Mouse (Mus musculus): Measurements from ENCODE around the gene Hus1.

The Hus1 gene

DNA sequence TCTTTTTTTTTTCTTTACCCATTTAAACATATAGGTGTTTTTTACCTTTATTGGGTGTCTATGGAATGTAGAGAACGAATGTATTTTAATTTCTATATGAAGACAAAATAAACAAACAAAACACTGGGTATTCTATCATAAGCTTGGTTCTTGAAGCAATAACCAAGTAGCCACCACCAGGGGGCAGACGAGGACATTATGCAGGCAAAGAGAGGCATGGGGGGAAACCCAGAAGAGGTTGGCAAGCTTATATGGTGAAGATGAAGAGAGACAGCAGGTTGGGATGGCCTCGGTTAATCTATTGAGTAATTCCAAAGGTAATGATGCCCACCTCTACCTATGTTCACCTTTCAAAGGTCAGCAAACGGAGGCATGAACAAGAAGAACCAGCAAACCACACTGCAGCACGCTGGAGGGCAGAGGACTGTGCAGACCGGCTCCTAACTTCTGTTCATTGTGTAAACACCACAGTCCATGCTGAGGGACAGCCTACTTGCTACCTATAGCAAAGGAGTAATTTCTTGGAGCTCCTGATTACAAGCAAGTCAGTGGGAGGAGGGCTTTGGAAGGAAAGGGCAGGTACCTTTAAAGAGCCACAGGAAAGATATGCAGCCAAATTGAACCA lies 27.6 kb downstream of the Hus1 start:
- DNase-seq (ENCODE audit: low spot score in 2 of 2), result peak; percentile 4 to 45

DNA sequence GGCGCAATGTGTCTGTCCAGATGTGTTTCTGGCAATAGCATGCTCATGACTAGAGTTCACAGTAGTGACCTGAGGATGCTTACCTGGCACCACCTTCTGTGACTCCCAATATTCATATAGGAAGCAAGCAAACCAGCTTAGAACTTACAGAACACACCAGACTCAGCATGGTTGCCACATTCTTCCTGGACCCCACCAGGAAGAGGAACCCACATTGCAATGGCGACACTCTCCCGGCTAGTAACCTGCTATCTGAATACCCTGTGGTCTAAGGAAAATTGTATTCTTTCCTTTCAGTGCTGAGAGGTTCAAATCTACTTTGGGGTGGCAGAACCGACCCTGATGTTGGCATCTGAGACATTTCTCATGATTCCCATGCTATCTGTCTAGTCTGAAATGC lies 32.8 kb downstream of the Hus1 start:
- no peak for DNase-seq (ENCODE audit: low spot score in 2 of 2)

DNA sequence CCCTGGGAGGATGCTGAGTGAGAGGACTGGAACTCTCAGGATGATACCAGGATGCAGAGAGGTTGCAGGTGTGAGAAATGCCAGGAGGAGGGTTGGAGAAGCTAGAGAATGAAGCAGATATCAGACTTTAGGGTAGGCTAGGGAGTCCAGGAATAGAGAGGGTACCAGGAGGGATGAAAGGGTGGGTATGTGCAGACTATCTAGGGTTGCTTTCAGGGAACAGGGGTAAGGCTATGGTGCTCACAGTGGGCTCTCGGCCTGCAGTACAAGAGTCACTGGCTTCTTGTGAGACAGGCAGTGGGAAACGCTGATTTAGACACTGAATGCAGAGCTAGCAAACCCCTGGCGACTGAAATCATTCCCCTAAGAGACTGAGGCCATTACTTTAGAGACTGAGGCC lies 37.8 kb downstream of the Hus1 start, which contains the start of gene Pkd1l1:
TSS of gene Pkd1l1 (minus strand) at position 101 of the 400 bp plus-strand sequence.
- no peak for DNase-seq (ENCODE audit: low spot score in 2 of 2)

DNA sequence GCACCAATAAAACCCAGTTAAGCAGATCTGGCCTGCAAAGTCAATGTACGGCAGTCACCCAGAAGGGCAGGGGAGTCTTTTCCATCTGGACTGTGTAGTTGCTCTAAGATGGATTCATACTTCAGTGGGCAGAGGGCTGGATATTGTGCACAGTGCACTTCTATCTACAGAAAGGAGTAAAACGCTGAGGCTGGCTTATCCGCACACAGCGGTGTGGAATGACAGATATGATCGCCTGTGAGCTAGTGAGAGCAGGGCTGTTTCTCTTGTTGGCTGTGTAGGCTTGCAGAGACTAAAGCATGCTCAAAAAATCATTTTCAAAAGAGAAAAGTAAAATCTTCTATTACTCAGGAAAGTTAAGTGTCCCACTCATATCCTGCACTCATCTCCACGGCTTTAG lies 38.9 kb downstream of the Hus1 start:
- no peak for DNase-seq (ENCODE audit: low spot score in 2 of 2)

DNA sequence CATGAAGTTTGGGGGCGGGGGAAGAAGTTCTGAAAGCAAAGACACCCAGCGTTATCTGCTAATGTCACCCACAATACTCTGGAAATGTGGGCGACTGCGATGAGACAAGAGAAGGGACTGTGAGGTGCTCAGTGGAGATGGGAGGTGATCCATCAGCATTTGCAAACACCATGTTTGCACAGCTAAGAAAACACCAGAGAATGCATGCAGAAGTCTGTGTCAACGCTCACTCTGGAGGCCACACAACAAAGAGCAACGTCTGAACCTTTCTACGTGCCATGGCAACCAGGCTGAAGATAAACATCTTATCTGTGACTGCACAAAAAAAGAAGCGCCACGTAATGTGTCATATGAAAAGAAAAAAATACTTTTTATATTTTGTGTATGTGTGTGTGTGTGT lies 40.5 kb downstream of the Hus1 start:
- DNase-seq (ENCODE audit: low spot score in 2 of 2), result no peak

DNA sequence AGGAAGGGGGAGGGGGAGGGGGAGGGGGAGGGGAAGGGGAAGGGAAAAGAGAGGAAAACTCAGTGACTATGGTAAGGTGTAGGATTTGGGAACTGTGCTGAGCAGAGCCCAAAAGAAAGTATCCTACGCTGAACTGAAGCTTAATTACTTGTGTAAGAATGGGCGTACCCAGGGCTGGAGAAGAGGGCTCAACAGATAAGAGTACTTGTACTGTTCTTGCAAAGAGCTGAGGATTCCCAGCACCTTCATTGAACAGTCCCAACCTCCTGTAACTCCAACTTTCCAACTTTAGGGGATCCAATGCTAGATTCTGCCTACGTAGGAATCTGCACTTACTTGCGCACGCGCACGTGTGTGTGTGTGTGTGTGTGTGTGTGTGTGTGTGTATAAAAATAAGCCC lies 42.9 kb downstream of the Hus1 start:
- DNase-seq (ENCODE audit: low spot score in 2 of 2), result no peak

DNA sequence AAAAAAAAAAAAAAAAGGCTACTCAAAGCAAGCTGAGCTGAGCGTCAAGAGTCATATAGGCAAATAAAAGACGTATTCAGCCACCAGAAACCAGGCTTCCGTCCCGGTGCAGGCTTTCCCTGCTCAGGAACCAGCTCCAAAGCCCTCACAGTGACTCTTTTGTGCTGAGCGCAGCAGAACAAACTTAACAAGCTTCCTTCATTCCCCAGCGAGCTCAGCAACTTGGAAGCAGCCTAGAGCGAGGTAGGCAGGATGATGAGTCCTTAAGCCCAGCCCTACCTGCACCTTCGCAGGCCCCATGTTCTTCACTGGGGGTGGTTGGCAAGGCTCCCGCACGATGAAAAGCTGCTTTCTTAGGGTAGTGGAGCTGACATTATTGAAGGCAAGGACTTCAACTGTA lies 52.4 kb downstream of the Hus1 start:
- no peak for DNase-seq (ENCODE audit: low spot score in 2 of 2)

DNA sequence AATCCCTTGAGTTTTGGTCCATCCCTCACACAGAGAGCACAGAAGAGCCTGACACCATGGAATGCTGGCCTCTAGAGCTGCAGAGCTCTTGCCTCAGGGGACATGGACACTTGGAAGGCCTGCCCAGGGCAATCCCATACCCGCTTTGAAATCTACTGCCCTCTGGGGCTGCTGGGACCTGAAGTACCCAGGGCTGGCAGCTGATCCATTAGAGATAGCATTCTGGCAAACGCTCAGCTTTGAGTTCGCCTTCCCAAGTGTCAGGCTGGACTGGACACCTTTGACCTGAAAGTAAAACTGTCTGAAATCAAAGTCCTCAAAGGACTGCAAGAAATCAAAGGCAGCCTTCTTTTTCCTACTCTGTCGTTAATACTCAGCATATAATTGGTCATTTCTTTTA lies 52.9 kb downstream of the Hus1 start:
- no peak for DNase-seq (ENCODE audit: low spot score in 2 of 2)

DNA sequence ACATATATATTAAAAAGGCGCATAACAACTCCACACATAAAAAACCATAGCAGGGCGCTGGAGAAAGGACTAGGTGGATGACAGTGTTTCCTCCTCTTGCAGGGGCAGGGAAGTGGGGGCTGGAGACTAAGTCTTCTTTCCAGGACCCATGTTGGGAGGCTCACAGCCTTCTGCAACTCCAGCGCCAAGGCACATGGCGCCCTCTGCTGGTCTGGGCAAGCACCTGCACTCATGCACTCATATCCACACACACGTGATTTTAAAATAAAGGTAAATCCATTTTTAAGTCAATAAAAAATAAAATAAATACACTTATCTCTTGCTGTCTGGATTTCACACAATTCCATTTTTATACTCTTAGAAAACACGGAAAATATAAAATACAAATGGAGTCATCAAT lies 54.0 kb downstream of the Hus1 start:
- no peak for DNase-seq (ENCODE audit: low spot score in 2 of 2)

DNA sequence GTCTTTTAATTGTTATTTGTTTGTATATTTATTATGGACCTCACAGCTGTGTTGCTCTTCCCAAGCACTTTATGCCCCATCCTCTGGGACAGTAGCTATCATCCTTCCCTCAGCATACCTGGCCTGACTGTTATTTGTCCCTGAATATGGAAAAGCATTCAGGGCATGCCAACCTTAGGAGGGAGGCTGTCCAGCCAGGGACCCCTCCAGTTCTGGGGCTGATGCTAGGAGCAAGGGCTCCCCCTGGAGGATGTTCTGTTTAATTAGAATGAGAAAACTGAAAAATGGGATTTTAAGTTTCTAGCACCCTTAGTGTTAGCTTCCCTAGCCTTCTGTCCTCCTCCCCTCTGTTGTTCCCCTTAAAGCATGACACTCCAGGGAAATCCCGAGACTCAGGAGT lies 55.3 kb downstream of the Hus1 start:
- DNase-seq (ENCODE audit: low spot score in 2 of 2), result no peak

DNA sequence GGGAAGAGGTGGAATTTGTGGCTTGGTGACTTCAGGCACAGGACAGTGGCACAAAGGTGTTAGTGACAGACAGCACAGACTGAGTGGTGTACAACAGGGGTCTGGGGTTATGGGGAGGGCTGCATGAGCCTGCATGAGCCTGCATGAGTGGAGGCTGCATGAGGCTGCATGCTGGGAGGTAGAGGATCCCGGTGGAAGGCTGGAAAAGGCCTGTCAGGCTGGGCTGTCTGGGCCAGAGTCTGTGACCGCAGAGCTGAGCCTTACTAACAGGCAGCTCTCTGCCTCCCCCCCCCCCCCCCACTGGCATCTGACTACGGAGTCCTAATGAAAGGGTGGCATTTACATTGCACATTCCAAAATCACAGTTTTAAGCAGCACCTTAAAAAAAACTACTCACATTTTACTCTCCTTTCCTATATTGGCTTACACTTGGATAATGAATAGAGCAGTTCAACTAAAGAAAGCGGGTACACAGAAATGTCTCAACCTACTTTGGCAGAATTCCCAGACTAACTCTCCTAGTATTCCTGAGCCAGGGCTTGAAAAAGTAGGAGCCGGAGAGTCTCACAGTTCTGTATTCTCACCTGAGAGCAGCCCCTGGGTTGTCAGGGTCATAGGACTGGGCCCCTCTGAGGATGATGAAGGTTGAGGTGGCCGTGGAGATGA lies 61.1 kb downstream of the Hus1 start:
- DNase-seq (ENCODE audit: low spot score in 2 of 2), result no peak

DNA sequence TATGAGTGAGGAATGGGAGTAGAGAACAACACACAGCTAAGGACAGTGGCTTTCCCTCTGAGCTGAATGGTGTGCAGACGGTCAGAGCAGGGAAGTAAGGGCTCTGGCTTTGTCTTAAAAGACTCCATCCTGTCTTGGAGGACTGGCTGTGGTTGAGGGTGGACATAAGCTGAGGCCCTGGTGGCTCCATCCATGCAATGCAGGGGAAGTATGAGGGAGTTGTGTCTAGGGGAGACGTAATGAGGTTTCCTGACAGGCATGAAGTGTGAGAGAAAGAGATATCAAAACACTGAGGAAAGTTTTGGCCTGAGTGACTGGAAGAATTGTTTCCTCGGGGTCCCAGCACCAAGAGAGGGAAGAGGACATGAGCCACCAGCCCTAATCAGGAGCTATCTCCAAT lies 62.1 kb downstream of the Hus1 start:
- DNase-seq (ENCODE audit: low spot score in 2 of 2), result no peak

DNA sequence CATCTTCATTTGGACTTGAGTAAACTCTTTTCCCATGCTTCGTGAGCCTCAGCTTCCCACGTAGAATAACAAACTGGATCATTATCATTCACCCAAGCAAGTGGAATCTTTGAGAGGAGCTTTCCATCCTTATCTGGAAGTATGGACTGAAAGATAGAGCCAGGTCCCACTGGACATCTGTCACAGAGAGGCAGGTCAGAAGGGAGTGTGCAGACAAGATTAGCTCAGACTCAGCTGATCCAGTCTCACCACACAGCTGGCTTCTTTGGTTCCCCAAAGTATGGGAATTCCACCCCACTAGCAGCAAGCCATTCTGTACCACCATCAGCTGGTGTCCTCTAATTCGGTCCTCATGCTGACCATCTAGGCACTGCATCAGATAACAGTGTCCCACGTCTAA lies 66.9 kb downstream of the Hus1 start:
- no peak for DNase-seq (ENCODE audit: low spot score in 2 of 2)

All from heart, adult 9 months (tissue).